Mouse (Mus musculus) liver, postnatal 0 days (tissue): ENCODE measurements at regions not wholly inside any gene's neighbourhood (a gene's known extent, or its start where the extent isn't known, plus 50 kb on each side); places are given as distances from the start of the nearest gene placed in this dataset.

Source experiments
- ATAC-seq: fragments of 200-750 bp; cut with Nextera tagmentation; 2 replicates; pipeline ENCODE4 v1.8.0; 2017; ENCODE audit warnings: mild to moderate bottlenecking, moderate library complexity
- DNase-seq: peaks from one replicate; pipeline ENCODE4 v3.0.0-alpha.2; 2016
- H3K27ac ChIP-seq: fragments of 300-500 bp; sonication (generic); 2 replicates; pipeline ENCODE4 v1.5.1; 2014; ENCODE audit warnings: antibody characterized with exemption, moderate library complexity, mild to moderate bottlenecking, low read depth
- H3K27me3 ChIP-seq: fragments of 300-500 bp; sonication (generic); 2 replicates; pipeline ENCODE4 v1.6.1; 2014; ENCODE audit warnings: low read length, control low read depth, mixed read lengths; ENCODE audit not compliant: insufficient read depth
- H3K36me3 ChIP-seq: fragments of 300-500 bp; sonication (generic); replicated peaks from 2 replicates; pipeline ENCODE4 v1.6.1; 2014; ENCODE audit warnings: mild to moderate bottlenecking, control low read depth, low read length, moderate library complexity, mixed read lengths; ENCODE audit not compliant: insufficient read depth
- H3K4me1 ChIP-seq: fragments of 300-500 bp; sonication (generic); 2 replicates; pipeline ENCODE4 v1.6.1; 2014; ENCODE audit warnings: antibody characterized with exemption, mild to moderate bottlenecking, control low read depth; ENCODE audit not compliant: insufficient read depth
- H3K4me2 ChIP-seq: fragments of 300-500 bp; sonication (generic); 2 replicates; pipeline ENCODE4 v1.6.1; 2014; ENCODE audit warnings: low read depth, mild to moderate bottlenecking, low read length, moderate library complexity, mixed read lengths
- H3K4me3 ChIP-seq: fragments of 300-500 bp; sonication (generic); 2 replicates; pipeline ENCODE4 v1.5.1; 2014; ENCODE audit warnings: low read depth, low read length
- H3K9ac ChIP-seq: fragments of 300-500 bp; sonication (generic); replicated peaks from 2 replicates; pipeline ENCODE4 v1.6.1; 2014; ENCODE audit warnings: mild to moderate bottlenecking, moderate library complexity
- H3K9me3 ChIP-seq: fragments of 300-500 bp; sonication (generic); 2 replicates; pipeline ENCODE4 v1.6.1; 2016; ENCODE audit warnings: mild to moderate bottlenecking, control low read depth, low read length, mixed read lengths
- CTCF ChIP-seq: sonication (generic); IDR thresholded peaks from 2 replicates; pipeline ENCODE4 v1.5.1; 2016; ENCODE audit warnings: antibody characterized with exemption, low read depth
- EP300 ChIP-seq: IDR thresholded peaks from 2 replicates; pipeline ENCODE4 v1.6.1; 2016; ENCODE audit warnings: antibody characterized with exemption, low read depth, mild to moderate bottlenecking
- WGBS: fragments of 180-500 bp; shearing (Covaris S2); extraction: QIAGEN DNeasy Blood & Tissue Kit; methylation state at CpG from one replicate; pipeline ENCODE4 v1.1.7; 2014; ENCODE audit not compliant: insufficient replicate concordance; 5-methylcytosine and 5-hydroxymethylcytosine counted together

GRCm38 (mm10) chr7:136002382-136002781 is 286.2 kb upstream of the Mki67 start:
- ATAC-seq = no peak
- Histone ChIP-seq H3K27ac (no peak overlapping the region), H3K36me3 (no peaks in the 10 kb centered on the region), H3K4me3 (no peak overlapping the region), H3K4me1 (no peaks in the 10 kb centered on the region), H3K9ac (no peak overlapping the region), H3K4me2 (no peak overlapping the region), H3K27me3 (no peaks in the 10 kb centered on the region), H3K9me3 (no peaks in the 10 kb centered on the region)
- WGBS = 82% methylated on average over 8 of the region's 8 CpGs
- DNase-seq = no peak
- TF ChIP-seq EP300 (no peak), CTCF (no peak)

- H3K36me3 ChIP-seq = no peaks in the 10 kb centered on the region
- H3K9ac ChIP-seq = no peak overlapping the region
- ATAC-seq (no peak), DNase-seq (no peak)
- no peaks in the 10 kb centered on the region for H3K27me3 ChIP-seq
- 82% methylated on average over 2 of the region's 2 CpGs for WGBS
- H3K27ac ChIP-seq = no peak overlapping the region
- no peak overlapping the region for H3K4me3 ChIP-seq
- no peak overlapping the region for H3K4me2 ChIP-seq
- no peaks in the 10 kb centered on the region for H3K4me1 ChIP-seq
- TF ChIP-seq EP300 (no peak), CTCF (no peak)
- no peaks in the 10 kb centered on the region for H3K9me3 ChIP-seq
Measured at GRCm38 (mm10) chr7:136003291-136003690, 287.1 kb upstream of the Mki67 start.

- WGBS = 26% methylated on average over 23 of the region's 23 CpGs
- TF ChIP-seq EP300 (no peak), CTCF (no peak)
- no peak overlapping the region for H3K4me2 ChIP-seq
Measured at GRCm38 (mm10) chr7:136007796-136008455, 291.8 kb upstream of the Mki67 start.

GRCm38 (mm10) chr7:136008486-136008885 is 292.3 kb upstream of the Mki67 start:
- DNase-seq (no peak), ATAC-seq (no peak)
- H3K9ac ChIP-seq = no peak overlapping the region
- TF ChIP-seq EP300 = no peak
- no peak for TF ChIP-seq CTCF
- no peaks in the 10 kb centered on the region for H3K4me1 ChIP-seq
- no peak overlapping the region for H3K4me2 ChIP-seq
- no peaks in the 10 kb centered on the region for H3K27me3 ChIP-seq
- H3K27ac ChIP-seq = no peak overlapping the region
- H3K9me3 ChIP-seq = no peaks in the 10 kb centered on the region
- WGBS = 41% methylated on average over 6 of the region's 6 CpGs
- no peaks in the 10 kb centered on the region for H3K36me3 ChIP-seq
- no peak overlapping the region for H3K4me3 ChIP-seq

More at GRCm38 (mm10) chr7:136007796-136008455, 291.8 kb upstream of the Mki67 start:
- H3K27ac ChIP-seq = no peak overlapping the region
- no peak for DNase-seq
- H3K4me1 ChIP-seq = no peaks in the 10 kb centered on the region
- H3K4me3 ChIP-seq = no peak overlapping the region
- no peaks in the 10 kb centered on the region for H3K27me3 ChIP-seq
- no peaks in the 10 kb centered on the region for H3K9me3 ChIP-seq
- ATAC-seq = no peak
- H3K36me3 ChIP-seq = no peaks in the 10 kb centered on the region
- no peak overlapping the region for H3K9ac ChIP-seq

GRCm38 (mm10) chr7:136010013-136010412 is 293.9 kb upstream of the Mki67 start:
- Histone ChIP-seq H3K27me3 (no peaks in the 10 kb centered on the region), H3K4me1 (no peaks in the 10 kb centered on the region), H3K4me3 (no peak overlapping the region), H3K27ac (no peak overlapping the region), H3K4me2 (no peak overlapping the region), H3K36me3 (no peaks in the 10 kb centered on the region), H3K9ac (no peak overlapping the region), H3K9me3 (no peaks in the 10 kb centered on the region)
- WGBS = 53% methylated on average over 7 of the region's 7 CpGs
- peak; percentile 44 for DNase-seq
- no peak for TF ChIP-seq EP300
- peak; percentile 52 for TF ChIP-seq CTCF
- no peak for ATAC-seq

GRCm38 (mm10) chr7:136014706-136015105 is 298.5 kb upstream of the Mki67 start:
- no peak for DNase-seq
- Histone ChIP-seq H3K27ac (no peak overlapping the region), H3K4me2 (no peak overlapping the region), H3K27me3 (no peaks in the 10 kb centered on the region), H3K4me1 (no peaks in the 10 kb centered on the region), H3K36me3 (no peaks in the 10 kb centered on the region), H3K9me3 (no peaks in the 10 kb centered on the region), H3K9ac (no peak overlapping the region), H3K4me3 (no peak overlapping the region)
- no peak for ATAC-seq
- TF ChIP-seq EP300 = no peak
- TF ChIP-seq CTCF = no peak
- WGBS = 45% methylated on average over 4 of the region's 4 CpGs

- no peaks in the 10 kb centered on the region for H3K9me3 ChIP-seq
- H3K9ac ChIP-seq = no peak overlapping the region
- ATAC-seq (no peak), DNase-seq (no peak)
- 63% methylated on average over 8 of the region's 8 CpGs for WGBS
- H3K4me2 ChIP-seq = no peak overlapping the region
- H3K4me3 ChIP-seq = no peak overlapping the region
- H3K36me3 ChIP-seq = no peaks in the 10 kb centered on the region
- H3K27me3 ChIP-seq = no peaks in the 10 kb centered on the region
- H3K4me1 ChIP-seq = no peaks in the 10 kb centered on the region
- H3K27ac ChIP-seq = no peak overlapping the region
- TF ChIP-seq EP300 (no peak), CTCF (no peak)
Measured at GRCm38 (mm10) chr7:136016918-136017317, 300.8 kb upstream of the Mki67 start.
